Mouse (Mus musculus): ENCODE data around the gene Dnase1l3. TPM values are rescaled to one million over a fixed set of nuclear protein-coding genes. Genes with fewer than 3 reads are reported as not detected.

Dnase1l3 gene
- polyA plus RNA-seq, 1 experiment: 69.9 TPM

GRCm38 (mm10) chr14:8028086-8028485 lies 33.7 kb upstream of the Dnase1l3 start:
- H3K4me1 ChIP-seq (ENCODE audit: control insufficient read depth, insufficient read depth, insufficient read length): no peaks in the 10 kb centered on the region
- no peak for DNase-seq (ENCODE audit: low read depth in 1 of 2, low spot score in 2 of 2)
- H3K36me3 ChIP-seq (ENCODE audit: control insufficient read depth, insufficient read depth, low read length): no peaks in the 10 kb centered on the region
- H3K4me3 ChIP-seq (ENCODE audit: extremely low read depth, insufficient read depth, insufficient read length): no peak overlapping the region
- WGBS: 81% methylated on average over 5 of the region's 5 CpGs
- no peak overlapping the region for H3K27ac ChIP-seq (ENCODE audit: insufficient read depth, low read length)
- no peaks in the 10 kb centered on the region for H3K27me3 ChIP-seq (ENCODE audit: control insufficient read depth, insufficient read depth, low read length)
- TF ChIP-seq POLR2A (IDR thresholded peaks at IDR 0.05; ENCODE audit: low read depth, low read length): no peak
- no peak for TF ChIP-seq CTCF (IDR thresholded peaks at IDR 0.05; ENCODE audit: extremely low read depth, insufficient read depth, insufficient read length, insufficient replicate concordance)

- 74% methylated on average over 10 of the region's 10 CpGs for WGBS
- no peaks in the 10 kb centered on the region for H3K36me3 ChIP-seq (ENCODE audit: control insufficient read depth, insufficient read depth, low read length)
- H3K4me3 ChIP-seq (ENCODE audit: extremely low read depth, insufficient read depth, insufficient read length): no peak overlapping the region
- DNase-seq (ENCODE audit: low read depth in 1 of 2, low spot score in 2 of 2): no peak
- no peaks in the 10 kb centered on the region for H3K4me1 ChIP-seq (ENCODE audit: control insufficient read depth, insufficient read depth, insufficient read length)
- no peak overlapping the region for H3K27ac ChIP-seq (ENCODE audit: insufficient read depth, low read length)
- no peak for TF ChIP-seq CTCF (IDR thresholded peaks at IDR 0.05; ENCODE audit: extremely low read depth, insufficient read depth, insufficient read length, insufficient replicate concordance)
- no peak for TF ChIP-seq POLR2A (IDR thresholded peaks at IDR 0.05; ENCODE audit: low read depth, low read length)
- H3K27me3 ChIP-seq (ENCODE audit: control insufficient read depth, insufficient read depth, low read length): no peaks in the 10 kb centered on the region
These were observed 32.6 kb upstream of the Dnase1l3 start for GRCm38 (mm10) chr14:8026769-8027531.

- no peak for TF ChIP-seq CTCF (IDR thresholded peaks at IDR 0.05; ENCODE audit: extremely low read depth, insufficient read depth, insufficient read length, insufficient replicate concordance)
- TF ChIP-seq POLR2A (IDR thresholded peaks at IDR 0.05; ENCODE audit: low read depth, low read length): no peak
- 92% methylated on average over 10 of the region's 10 CpGs for WGBS
- Histone ChIP-seq H3K36me3 (ENCODE audit: control insufficient read depth, insufficient read depth, low read length) (no peaks in the 10 kb centered on the region), H3K4me3 (ENCODE audit: extremely low read depth, insufficient read depth, insufficient read length) (no peak overlapping the region), H3K4me1 (ENCODE audit: control insufficient read depth, insufficient read depth, insufficient read length) (no peaks in the 10 kb centered on the region), H3K27me3 (ENCODE audit: control insufficient read depth, insufficient read depth, low read length) (no peaks in the 10 kb centered on the region), H3K27ac (ENCODE audit: insufficient read depth, low read length) (no peak overlapping the region)
- no peak for DNase-seq (ENCODE audit: low read depth in 1 of 2, low spot score in 2 of 2)
These were observed 30.6 kb upstream of the Dnase1l3 start for GRCm38 (mm10) chr14:8024936-8025335.

GRCm38 (mm10) chr14:8024469-8024868 lies 30.1 kb upstream of the Dnase1l3 start:
- no peak overlapping the region for H3K4me3 ChIP-seq (ENCODE audit: extremely low read depth, insufficient read depth, insufficient read length)
- no peaks in the 10 kb centered on the region for H3K27me3 ChIP-seq (ENCODE audit: control insufficient read depth, insufficient read depth, low read length)
- no peak for TF ChIP-seq CTCF (IDR thresholded peaks at IDR 0.05; ENCODE audit: extremely low read depth, insufficient read depth, insufficient read length, insufficient replicate concordance)
- TF ChIP-seq POLR2A (IDR thresholded peaks at IDR 0.05; ENCODE audit: low read depth, low read length): no peak
- no peak for DNase-seq (ENCODE audit: low read depth in 1 of 2, low spot score in 2 of 2)
- 92% methylated on average over 6 of the region's 6 CpGs for WGBS
- no peaks in the 10 kb centered on the region for H3K4me1 ChIP-seq (ENCODE audit: control insufficient read depth, insufficient read depth, insufficient read length)
- no peak overlapping the region for H3K27ac ChIP-seq (ENCODE audit: insufficient read depth, low read length)
- no peaks in the 10 kb centered on the region for H3K36me3 ChIP-seq (ENCODE audit: control insufficient read depth, insufficient read depth, low read length)

- no peak for DNase-seq (ENCODE audit: low read depth in 1 of 2, low spot score in 2 of 2)
- Histone ChIP-seq H3K4me1 (ENCODE audit: control insufficient read depth, insufficient read depth, insufficient read length) (no peaks in the 10 kb centered on the region), H3K27ac (ENCODE audit: insufficient read depth, low read length) (no peak overlapping the region), H3K4me3 (ENCODE audit: extremely low read depth, insufficient read depth, insufficient read length) (no peak overlapping the region), H3K27me3 (ENCODE audit: control insufficient read depth, insufficient read depth, low read length) (no peaks in the 10 kb centered on the region), H3K36me3 (ENCODE audit: control insufficient read depth, insufficient read depth, low read length) (no peaks in the 10 kb centered on the region)
- TF ChIP-seq POLR2A (IDR thresholded peaks at IDR 0.05; ENCODE audit: low read depth, low read length) (no peak), CTCF (IDR thresholded peaks at IDR 0.05; ENCODE audit: extremely low read depth, insufficient read depth, insufficient read length, insufficient replicate concordance) (no peak)
- WGBS: 92% methylated on average over 7 of the region's 7 CpGs
These were observed 26.2 kb upstream of the Dnase1l3 start for GRCm38 (mm10) chr14:8020546-8020945.

DNA sequence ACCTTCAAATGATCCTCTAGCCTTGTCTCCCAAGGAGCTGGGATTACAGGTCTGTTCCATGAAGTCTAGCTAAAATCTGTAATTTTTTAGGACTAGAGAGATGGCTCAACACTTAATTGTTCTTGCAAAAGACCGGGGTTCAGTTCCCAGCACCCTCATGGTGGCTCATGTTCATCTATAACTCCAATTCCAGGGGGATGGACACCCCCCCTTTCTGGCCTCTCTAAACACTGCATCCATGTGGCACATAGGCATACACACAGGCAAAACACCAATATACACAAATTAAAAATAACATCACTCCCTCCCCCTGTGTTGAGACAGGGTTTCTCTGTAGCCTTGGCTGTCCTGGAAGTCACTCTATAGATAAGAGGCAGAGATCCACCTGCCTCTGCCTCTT lies 25.6 kb upstream of the Dnase1l3 start:
- DNase-seq (ENCODE audit: low read depth in 1 of 2, low spot score in 2 of 2): no peak
- 84% methylated on average over 1 of the region's 1 CpGs for WGBS
- no peaks in the 10 kb centered on the region for H3K4me1 ChIP-seq (ENCODE audit: control insufficient read depth, insufficient read depth, insufficient read length)
- H3K4me3 ChIP-seq (ENCODE audit: extremely low read depth, insufficient read depth, insufficient read length): no peak overlapping the region
- H3K36me3 ChIP-seq (ENCODE audit: control insufficient read depth, insufficient read depth, low read length): no peaks in the 10 kb centered on the region
- H3K27ac ChIP-seq (ENCODE audit: insufficient read depth, low read length): no peak overlapping the region
- TF ChIP-seq POLR2A (IDR thresholded peaks at IDR 0.05; ENCODE audit: low read depth, low read length): no peak
- TF ChIP-seq CTCF (IDR thresholded peaks at IDR 0.05; ENCODE audit: extremely low read depth, insufficient read depth, insufficient read length, insufficient replicate concordance): no peak
- no peaks in the 10 kb centered on the region for H3K27me3 ChIP-seq (ENCODE audit: control insufficient read depth, insufficient read depth, low read length)

- Histone ChIP-seq H3K4me3 (ENCODE audit: extremely low read depth, insufficient read depth, insufficient read length) (no peak overlapping the region), H3K36me3 (ENCODE audit: control insufficient read depth, insufficient read depth, low read length) (no peaks in the 10 kb centered on the region), H3K27me3 (ENCODE audit: control insufficient read depth, insufficient read depth, low read length) (no peaks in the 10 kb centered on the region), H3K4me1 (ENCODE audit: control insufficient read depth, insufficient read depth, insufficient read length) (no peaks in the 10 kb centered on the region), H3K27ac (ENCODE audit: insufficient read depth, low read length) (no peak overlapping the region)
- WGBS: 88% methylated on average over 1 of the region's 1 CpGs
- DNase-seq (ENCODE audit: low read depth in 1 of 2, low spot score in 2 of 2): no peak
- TF ChIP-seq CTCF (IDR thresholded peaks at IDR 0.05; ENCODE audit: extremely low read depth, insufficient read depth, insufficient read length, insufficient replicate concordance) (no peak), POLR2A (IDR thresholded peaks at IDR 0.05; ENCODE audit: low read depth, low read length) (no peak)
These were observed 22.6 kb upstream of the Dnase1l3 start for GRCm38 (mm10) chr14:8016951-8017350.

All from spleen, adult 2 months (tissue).